Mouse (Mus musculus): Measurements from ENCODE around the gene Zdhhc14. TPM values are rescaled to one million over a fixed set of nuclear protein-coding genes. Genes with fewer than 3 reads are reported as not detected.

The Zdhhc14 gene
- polyA plus RNA-seq, 1 experiment from 2014 or later: 1.6 TPM

DNA sequence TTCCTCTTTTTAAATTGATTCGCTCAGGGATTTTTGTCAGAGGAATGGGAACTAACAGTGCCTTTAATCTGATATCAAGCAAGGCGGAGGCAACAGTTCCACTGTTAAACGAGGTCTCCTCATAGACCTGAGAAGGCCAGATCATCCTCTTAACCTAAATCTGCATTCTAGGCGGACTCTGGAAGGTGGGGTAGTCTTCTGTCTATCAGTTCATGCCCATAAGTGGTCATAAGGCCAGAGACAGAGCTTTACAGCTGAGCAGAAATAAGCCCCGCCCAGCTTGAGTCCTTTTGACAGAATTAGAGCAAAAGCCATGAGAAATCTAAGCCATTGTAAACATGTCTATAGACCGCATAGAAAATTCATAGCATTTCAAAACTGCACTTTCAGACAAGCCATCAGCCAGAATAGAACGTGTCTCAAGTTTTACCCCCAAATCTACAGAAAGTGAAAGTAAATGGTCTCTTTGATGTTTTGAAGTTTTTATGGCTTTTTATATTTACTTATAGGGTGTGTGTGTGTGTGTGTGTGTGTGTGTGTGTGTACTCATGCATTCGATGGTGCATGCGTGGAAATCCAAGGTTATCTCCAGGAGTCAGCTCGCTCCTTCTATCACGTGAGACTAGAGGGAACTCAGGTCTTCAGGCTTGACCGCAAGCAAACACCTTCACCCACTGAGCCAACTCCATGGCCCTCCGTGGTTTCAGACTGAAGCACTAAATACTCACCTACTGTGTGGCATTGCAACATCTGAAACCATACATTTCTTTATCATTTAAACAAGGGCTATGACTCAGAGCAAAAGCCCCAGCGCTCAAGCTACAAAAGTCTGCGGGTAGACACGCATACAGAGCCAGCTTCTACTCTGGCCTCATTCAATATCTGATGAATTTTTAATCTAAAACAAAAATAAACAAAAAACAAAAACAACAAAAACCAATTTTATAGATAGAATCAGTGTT, 255.5 kb downstream of the Zdhhc14 start:
- no peak for TF ChIP-seq CTCF (IDR thresholded peaks at IDR 0.05; ENCODE audit: low read depth)
- no peaks in the 10 kb centered on the region for H3K27me3 ChIP-seq (ENCODE audit: insufficient read depth, low read length)
- no peak overlapping the region for H3K4me2 ChIP-seq
- no peaks in the 10 kb centered on the region for H3K9me3 ChIP-seq (ENCODE audit: low read depth, low read length)
- WGBS: 68% methylated on average over 16 of the region's 16 CpGs
- H3K4me3 ChIP-seq (ENCODE audit: low read depth, low read length): no peak overlapping the region
- no peaks in the 10 kb centered on the region for H3K4me1 ChIP-seq (ENCODE audit: insufficient read depth)
- no peaks in the 10 kb centered on the region for H3K36me3 ChIP-seq (ENCODE audit: insufficient read depth)
- no peak overlapping the region for H3K9ac ChIP-seq
- DNase-seq (peak; percentile 19), ATAC-seq (ENCODE audit: insufficient read depth) (no peak)
- H3K27ac ChIP-seq (ENCODE audit: low read depth): no peak overlapping the region

DNA sequence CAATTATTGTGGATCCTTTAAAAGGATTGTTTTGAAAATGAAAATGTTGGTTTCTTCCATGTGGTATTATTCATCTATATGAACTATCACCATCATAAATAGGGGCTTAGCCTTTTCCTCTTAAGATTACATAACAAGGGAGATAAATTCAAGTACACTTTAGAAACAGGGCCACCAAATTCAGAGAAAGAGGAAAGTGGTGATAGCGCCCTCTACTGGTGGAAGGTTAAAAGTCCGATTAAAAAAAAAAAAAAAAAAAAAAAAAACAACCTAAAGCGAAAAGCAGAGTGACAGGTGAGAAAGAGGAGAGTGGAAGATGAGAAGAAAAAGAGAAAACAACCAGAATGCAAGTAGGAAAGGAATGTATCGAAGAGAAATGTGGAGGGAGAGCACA, 256.1 kb downstream of the Zdhhc14 start:
- Histone ChIP-seq H3K27ac (ENCODE audit: low read depth) (no peak overlapping the region), H3K4me2 (no peak overlapping the region), H3K27me3 (ENCODE audit: insufficient read depth, low read length) (no peaks in the 10 kb centered on the region), H3K36me3 (ENCODE audit: insufficient read depth) (no peaks in the 10 kb centered on the region), H3K4me3 (ENCODE audit: low read depth, low read length) (no peak overlapping the region), H3K4me1 (ENCODE audit: insufficient read depth) (no peaks in the 10 kb centered on the region), H3K9ac (no peak overlapping the region), H3K9me3 (ENCODE audit: low read depth, low read length) (no peaks in the 10 kb centered on the region)
- no peak for ATAC-seq (ENCODE audit: insufficient read depth)
- WGBS: 3% methylated on average over 4 of the region's 4 CpGs
- TF ChIP-seq CTCF (IDR thresholded peaks at IDR 0.05; ENCODE audit: low read depth): peak; percentile 68
- peak; percentile 82 for DNase-seq

DNA sequence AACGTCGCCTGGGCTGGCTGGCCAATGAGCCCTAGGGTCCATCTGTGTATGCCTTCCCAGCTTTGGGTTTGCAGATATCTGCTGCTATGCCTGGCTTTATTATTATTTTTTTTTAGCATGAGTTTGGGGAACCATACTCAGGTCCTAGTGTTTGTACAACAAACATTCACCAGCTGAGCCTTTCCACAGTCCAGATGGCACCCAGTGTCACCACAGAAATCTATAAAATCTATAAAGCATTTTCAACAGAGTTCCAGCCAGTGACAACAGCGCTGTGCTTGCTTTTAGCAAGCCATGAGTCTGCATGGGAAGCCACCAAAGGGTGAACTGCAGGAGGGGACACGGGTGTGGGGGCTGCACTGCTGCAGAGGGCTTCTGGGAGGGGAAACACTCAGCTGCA, 257.9 kb downstream of the Zdhhc14 start:
- no peak for TF ChIP-seq CTCF (IDR thresholded peaks at IDR 0.05; ENCODE audit: low read depth)

DNA sequence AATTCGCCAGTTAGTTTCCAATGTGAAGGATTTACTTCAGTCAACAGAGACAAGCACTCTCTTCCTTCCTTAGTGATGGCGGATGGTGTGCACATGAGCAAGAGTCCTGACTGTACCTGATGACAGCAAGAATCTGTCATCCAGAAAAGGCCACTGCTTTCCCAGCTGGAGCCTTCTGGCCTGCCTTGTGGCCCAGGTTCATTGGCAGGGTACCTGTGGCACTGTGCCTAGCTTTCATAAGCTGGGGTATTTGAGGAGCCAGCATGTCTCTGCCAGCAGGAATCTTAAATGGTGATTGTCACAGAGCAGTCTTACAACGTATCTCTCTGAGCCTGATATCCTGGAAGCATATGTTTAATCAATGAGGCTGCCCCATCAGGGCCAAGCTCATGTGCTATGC, 258.7 kb downstream of the Zdhhc14 start:
- no peaks in the 10 kb centered on the region for H3K4me1 ChIP-seq (ENCODE audit: insufficient read depth)
- no peaks in the 10 kb centered on the region for H3K27me3 ChIP-seq (ENCODE audit: insufficient read depth, low read length)
- no peaks in the 10 kb centered on the region for H3K9me3 ChIP-seq (ENCODE audit: low read depth, low read length)
- DNase-seq (no peak), ATAC-seq (ENCODE audit: insufficient read depth) (no peak)
- no peak overlapping the region for H3K9ac ChIP-seq
- no peaks in the 10 kb centered on the region for H3K36me3 ChIP-seq (ENCODE audit: insufficient read depth)
- H3K4me3 ChIP-seq (ENCODE audit: low read depth, low read length): no peak overlapping the region
- no peak overlapping the region for H3K27ac ChIP-seq (ENCODE audit: low read depth)
- 74% methylated on average over 3 of the region's 3 CpGs for WGBS
- no peak overlapping the region for H3K4me2 ChIP-seq
- no peak for TF ChIP-seq CTCF (IDR thresholded peaks at IDR 0.05; ENCODE audit: low read depth)

More for the DNA sequence above, 257.9 kb downstream of the Zdhhc14 start:
- no peak overlapping the region for H3K27ac ChIP-seq (ENCODE audit: low read depth)
- no peaks in the 10 kb centered on the region for H3K27me3 ChIP-seq (ENCODE audit: insufficient read depth, low read length)
- H3K36me3 ChIP-seq (ENCODE audit: insufficient read depth): no peaks in the 10 kb centered on the region
- H3K4me2 ChIP-seq: no peak overlapping the region
- H3K4me3 ChIP-seq (ENCODE audit: low read depth, low read length): no peak overlapping the region
- ATAC-seq (ENCODE audit: insufficient read depth) (no peak), DNase-seq (no peak)
- H3K4me1 ChIP-seq (ENCODE audit: insufficient read depth): no peaks in the 10 kb centered on the region
- H3K9ac ChIP-seq: no peak overlapping the region
- 73% methylated on average over 4 of the region's 4 CpGs for WGBS
- H3K9me3 ChIP-seq (ENCODE audit: low read depth, low read length): no peaks in the 10 kb centered on the region

DNA sequence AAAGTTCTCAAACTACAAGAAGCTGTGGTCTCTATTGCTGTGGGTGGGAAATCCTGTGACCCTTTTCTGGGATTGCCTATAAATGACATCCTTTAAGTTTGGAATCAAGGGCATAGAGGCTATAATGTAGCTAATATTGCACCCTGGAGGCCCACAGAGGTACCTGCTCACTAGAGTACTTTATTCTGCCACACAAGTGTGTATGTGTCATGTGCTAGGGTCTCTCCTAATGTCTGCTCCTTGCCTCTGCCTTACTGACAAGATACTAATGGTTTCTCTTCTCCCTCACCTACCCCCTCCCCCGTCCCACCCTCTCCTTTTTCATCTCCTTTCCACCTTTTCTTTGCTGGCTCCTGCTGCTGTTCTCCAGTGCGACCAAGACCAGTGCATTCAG, 260.0 kb downstream of the Zdhhc14 start:
- ATAC-seq (ENCODE audit: insufficient read depth) (peak; percentile 32; the same call in 1 of the 2 replicates), DNase-seq (no peak)
- no peaks in the 10 kb centered on the region for H3K27me3 ChIP-seq (ENCODE audit: insufficient read depth, low read length)
- H3K36me3 ChIP-seq (ENCODE audit: insufficient read depth): no peaks in the 10 kb centered on the region
- TF ChIP-seq CTCF (IDR thresholded peaks at IDR 0.05; ENCODE audit: low read depth): 0 out of 2 replicates have a peak, but pooled peaks have one; percentile 13
- H3K4me3 ChIP-seq (ENCODE audit: low read depth, low read length): peak overlapping the region; percentile 37; the same call in 1 of the 2 replicates
- no peaks in the 10 kb centered on the region for H3K9me3 ChIP-seq (ENCODE audit: low read depth, low read length)
- H3K4me2 ChIP-seq: peak overlapping the region; percentile 75
- H3K4me1 ChIP-seq (ENCODE audit: insufficient read depth): no peaks in the 10 kb centered on the region
- no peak overlapping the region for H3K27ac ChIP-seq (ENCODE audit: low read depth)
- WGBS: 34% methylated on average over 2 of the region's 2 CpGs
- no peak overlapping the region for H3K9ac ChIP-seq

DNA sequence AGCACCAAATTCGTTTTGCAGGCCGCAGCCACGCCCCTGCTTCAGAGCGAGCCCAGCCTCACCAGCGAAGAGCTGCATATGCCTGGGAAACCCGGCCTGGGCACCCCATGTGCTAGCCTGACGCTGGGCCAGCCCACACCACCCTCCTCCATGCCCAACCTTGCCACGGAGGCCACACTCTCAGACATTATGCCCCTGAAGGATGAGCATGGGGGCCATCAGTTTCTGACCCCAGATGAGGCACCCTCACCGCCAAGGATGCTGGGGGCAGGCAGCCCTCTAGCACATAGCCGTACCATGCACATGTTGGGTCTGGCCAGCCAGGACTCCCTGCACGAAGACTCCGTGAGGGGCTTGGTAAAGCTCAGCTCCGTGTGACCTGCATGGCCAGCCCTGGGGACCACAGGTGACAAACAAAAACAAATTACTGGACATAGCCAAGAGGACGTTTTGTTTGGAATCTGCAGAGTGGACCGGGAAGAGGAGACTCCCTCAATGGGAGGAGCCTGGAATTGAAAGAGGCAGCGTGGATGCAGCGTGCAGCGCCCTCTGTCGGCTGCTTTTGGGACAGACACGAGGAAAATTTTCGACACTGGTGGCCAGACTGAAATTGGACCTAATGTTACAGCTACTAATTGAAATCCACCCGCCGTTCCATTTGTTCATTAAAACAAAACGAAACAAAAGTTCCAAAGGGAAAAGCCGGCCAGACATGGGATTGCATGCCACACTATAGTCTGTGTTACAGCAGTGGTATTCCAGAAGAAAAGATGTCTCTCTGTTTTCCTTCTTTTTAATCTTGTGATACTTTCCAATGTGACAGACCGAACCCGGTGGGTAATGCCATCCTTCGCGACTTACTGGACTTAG, 260.6 kb downstream of the Zdhhc14 start:
- no peaks in the 10 kb centered on the region for H3K27me3 ChIP-seq (ENCODE audit: insufficient read depth, low read length)
- H3K4me2 ChIP-seq: peak overlapping the region; percentile 75
- no peaks in the 10 kb centered on the region for H3K9me3 ChIP-seq (ENCODE audit: low read depth, low read length)
- peak; percentile 77 for ATAC-seq (ENCODE audit: insufficient read depth)
- no peaks in the 10 kb centered on the region for H3K36me3 ChIP-seq (ENCODE audit: insufficient read depth)
- peak; percentile 93 for DNase-seq
- TF ChIP-seq CTCF (IDR thresholded peaks at IDR 0.05; ENCODE audit: low read depth): peak; percentile 97
- 11% methylated on average over 29 of the region's 29 CpGs for WGBS
- H3K27ac ChIP-seq (ENCODE audit: low read depth): no peak overlapping the region
- peak overlapping the region; percentile 37 for H3K4me3 ChIP-seq (ENCODE audit: low read depth, low read length)
- H3K9ac ChIP-seq: peak overlapping the region; percentile 56
- no peaks in the 10 kb centered on the region for H3K4me1 ChIP-seq (ENCODE audit: insufficient read depth)

DNA sequence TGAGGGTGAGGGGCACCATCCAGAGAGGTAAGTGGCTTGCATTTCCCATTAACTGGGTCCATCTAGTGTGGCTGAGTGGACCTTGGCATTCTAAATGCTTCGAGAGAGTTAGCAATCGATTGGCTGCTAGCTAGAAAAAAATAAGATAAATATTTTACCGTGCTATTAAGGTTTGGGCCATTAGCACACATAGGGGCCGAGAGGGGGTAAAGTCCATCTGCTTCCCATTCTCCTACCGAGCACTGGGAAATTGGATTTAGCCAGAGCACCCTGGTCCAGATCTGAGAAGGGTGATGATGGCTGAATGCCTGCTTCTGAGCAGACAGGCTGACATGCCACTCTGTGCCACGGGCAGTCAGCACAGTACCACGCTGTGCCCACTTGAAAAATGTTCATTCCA, 263.1 kb downstream of the Zdhhc14 start:
- Histone ChIP-seq H3K4me2 (no peak overlapping the region), H3K9ac (no peak overlapping the region), H3K27me3 (ENCODE audit: insufficient read depth, low read length) (no peaks in the 10 kb centered on the region), H3K36me3 (ENCODE audit: insufficient read depth) (no peaks in the 10 kb centered on the region), H3K4me1 (ENCODE audit: insufficient read depth) (no peaks in the 10 kb centered on the region), H3K4me3 (ENCODE audit: low read depth, low read length) (no peak overlapping the region), H3K27ac (ENCODE audit: low read depth) (no peak overlapping the region), H3K9me3 (ENCODE audit: low read depth, low read length) (no peaks in the 10 kb centered on the region)
- DNase-seq: no peak
- no peak for TF ChIP-seq CTCF (IDR thresholded peaks at IDR 0.05; ENCODE audit: low read depth)
- WGBS: 68% methylated on average over 7 of the region's 7 CpGs
- ATAC-seq (ENCODE audit: insufficient read depth): no peak

All from lung, embryonic 14.5 days (tissue).